Mouse (Mus musculus) MN1 (cell line): ENCODE measurements around the gene Med12l.
"Not testable (repeated sequence)": the region's sequence is repeated elsewhere in the genome, so short reads cannot be mapped to it uniquely, and the experiment has no call there.

Experiments used
- DNase-seq: peaks from one replicate; pipeline ENCODE4 v3.0.0-alpha.2; 2016; ENCODE audit warnings: low spot score

Gene Med12l

GRCm38 (mm10) chr3:59022971-59023370 lies 17.3 kb downstream of the Med12l start:
- no peak for DNase-seq

DNA sequence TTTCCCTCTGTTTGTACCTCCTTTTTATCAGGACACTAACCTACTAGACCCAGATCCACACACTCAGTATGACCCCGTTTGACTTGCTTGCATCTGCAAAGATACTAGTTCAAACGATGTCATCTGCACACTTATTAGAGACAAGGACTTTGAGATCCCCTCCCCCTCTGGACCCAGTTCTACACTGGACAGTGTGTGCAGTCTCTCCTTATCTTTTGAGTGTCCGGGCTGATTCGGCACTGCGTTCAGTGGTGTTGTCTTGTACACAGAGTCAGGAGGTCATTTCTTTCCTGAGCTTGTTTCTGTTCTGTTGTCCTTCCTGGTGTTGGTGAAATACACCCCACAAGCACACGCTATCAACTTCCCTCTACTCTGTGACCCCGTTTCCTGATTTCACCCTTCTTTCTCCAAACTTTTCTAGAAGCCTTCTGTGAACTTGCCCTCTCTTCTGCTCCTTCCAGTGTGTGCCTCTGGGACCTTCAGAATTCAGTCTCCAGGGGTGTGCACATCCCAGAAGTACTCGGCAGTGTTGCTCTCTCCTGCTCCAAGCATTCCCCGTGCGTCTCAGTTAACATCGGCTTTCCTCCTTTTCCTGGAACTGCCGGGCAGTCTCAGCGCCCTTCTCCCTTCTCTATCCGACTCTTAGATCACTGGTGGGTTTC lies 19.0 kb downstream of the Med12l start:
- DNase-seq, result no peak

DNA sequence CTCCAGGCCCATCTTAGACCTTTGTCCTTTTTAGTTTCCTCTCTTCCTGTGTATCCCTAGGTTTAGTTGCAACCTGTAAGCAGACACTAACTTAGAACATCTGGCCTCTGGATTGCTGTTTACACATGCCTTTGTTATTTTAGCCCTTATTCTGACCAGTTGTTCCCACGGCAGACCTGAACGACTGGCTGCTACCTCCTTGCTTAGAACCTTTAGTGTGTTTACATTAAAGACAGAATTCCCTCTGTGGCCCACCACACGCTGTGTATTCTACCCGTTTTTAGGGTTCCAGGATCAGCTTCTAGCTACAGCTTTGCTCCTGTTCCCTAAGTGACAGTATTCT lies 19.5 kb downstream of the Med12l start:
- DNase-seq, result no peak

GRCm38 (mm10) chr3:59028696-59029095 lies 23.1 kb downstream of the Med12l start:
- DNase-seq, result no peak

DNA sequence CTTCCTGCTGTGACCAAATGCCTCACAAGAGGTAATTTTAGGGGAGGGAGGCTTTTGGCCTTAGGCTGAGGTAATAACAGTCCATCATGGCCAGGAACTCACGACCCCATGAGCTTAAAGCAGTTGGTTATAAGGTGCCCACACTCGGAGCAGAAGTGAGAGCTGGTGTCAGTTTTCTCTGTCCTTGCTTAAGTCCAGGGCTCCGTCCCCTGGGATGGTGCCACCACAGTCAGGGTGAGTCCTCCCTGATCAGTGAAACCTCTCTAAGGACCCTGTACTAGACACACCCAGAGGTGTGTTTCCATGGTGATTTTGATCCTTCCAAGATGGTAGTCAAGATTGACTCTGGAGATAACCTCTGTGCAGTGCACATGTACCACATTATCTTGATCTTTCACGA lies 25.4 kb downstream of the Med12l start:
- no peak for DNase-seq

GRCm38 (mm10) chr3:59041487-59041886 lies 35.9 kb downstream of the Med12l start:
- DNase-seq, result no peak

GRCm38 (mm10) chr3:59054834-59055535 lies 49.4 kb downstream of the Med12l start:
- no peak for DNase-seq

DNA sequence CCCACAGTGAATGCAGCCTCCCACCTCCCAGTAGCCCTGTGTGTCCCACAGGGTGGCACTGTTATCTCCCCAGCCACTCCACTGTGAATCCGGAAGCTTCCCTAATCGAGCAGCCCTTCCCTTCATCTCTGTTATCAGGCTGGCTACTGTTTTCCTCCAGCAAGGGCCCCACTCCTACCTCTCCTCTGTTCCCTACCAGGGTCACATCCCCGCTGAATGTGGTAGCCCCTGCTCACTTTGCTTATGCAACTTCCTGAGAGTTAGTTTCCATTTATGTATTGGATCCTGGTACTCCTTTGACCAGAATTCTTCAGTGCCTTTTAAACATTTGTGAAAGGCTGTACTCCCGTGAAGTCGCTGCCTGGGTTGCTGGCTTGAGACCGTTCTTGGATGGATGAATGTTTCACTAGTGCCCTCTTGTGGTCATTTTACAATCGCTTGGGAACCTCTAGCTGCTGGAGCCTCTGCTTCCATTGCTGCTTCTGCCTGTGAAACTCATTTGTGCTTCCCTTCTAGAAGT lies 53.5 kb downstream of the Med12l start:
- peak; percentile 69 for DNase-seq

DNA sequence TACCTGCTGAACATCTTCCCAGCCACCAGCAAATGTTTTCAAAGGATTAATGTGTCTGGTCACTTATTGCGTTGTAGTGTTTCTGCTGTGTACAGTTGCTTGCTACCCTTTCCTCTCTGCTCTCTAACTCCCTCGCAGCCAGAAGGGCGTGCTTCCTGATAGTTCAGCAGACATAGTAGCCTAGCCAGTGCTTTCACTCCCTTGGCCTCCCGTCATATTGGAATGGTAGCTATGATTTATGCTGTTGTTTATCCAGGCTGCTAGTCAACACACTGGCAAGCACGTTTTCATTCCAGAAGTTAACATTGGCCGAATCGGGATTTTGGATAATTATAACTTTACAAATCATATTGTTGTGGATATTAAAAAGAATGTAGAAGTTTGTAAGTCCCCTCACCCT lies 54.5 kb downstream of the Med12l start:
- DNase-seq, result no peak

GRCm38 (mm10) chr3:59062141-59062540 lies 56.5 kb downstream of the Med12l start:
- no peak for DNase-seq

DNA sequence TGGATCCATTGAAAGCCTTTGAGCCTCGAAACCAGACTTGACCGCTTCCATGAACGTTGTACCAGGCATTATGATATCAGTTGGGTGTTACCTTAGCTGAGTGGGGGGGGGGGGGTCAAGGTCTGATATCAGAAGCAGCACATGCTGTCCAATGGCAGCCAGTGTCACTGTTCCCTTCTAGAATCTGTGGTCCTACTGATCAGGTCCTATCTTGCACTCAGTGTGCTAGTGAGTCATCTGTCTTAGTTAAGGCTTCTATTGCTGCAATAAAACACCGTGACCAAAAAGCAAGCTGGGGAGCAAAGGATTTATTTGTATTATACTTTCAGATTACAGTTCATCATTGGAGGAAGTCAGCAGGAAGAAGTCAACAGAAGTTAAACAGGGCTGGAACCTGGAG lies 57.8 kb downstream of the Med12l start:
- DNase-seq, result no peak

- DNase-seq, result no peak
Measured at GRCm38 (mm10) chr3:59065937-59066336, 60.3 kb downstream of the Med12l start.

DNA sequence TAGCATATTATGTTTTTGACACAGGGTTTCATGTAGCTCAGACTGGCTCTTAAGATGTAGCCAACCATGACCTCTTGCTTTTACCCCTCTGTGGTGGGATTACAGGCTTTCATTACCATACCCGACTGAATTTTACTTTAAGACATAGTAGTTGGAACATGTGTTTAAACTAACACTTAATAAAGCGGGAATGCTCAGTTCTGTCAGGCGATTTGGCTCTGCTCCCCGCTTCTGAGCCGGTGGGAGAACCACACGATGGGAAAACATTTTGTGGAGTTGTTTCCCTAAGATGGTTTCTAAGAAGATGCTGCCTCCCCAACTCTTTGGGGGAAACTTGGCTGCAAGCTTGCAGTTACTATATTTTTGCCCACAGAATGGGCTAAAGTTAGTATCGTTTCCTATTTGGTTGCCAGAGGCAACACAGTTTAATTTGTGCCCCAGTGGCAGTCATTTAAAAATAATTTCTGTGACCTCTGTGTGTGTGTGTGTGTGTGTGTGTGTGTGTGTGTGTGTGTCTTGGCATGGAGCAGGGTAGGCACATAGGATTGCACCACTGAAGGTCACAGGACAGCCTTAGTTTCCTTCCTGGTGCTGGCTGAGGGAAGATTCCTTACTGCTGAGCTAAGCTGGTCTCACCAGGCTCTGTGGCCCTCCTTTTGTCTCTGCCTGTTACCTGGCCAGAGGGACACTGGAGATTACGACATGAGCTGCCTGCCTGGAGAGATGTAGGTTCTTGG lies 61.1 kb downstream of the Med12l start:
- DNase-seq, result no peak

DNA sequence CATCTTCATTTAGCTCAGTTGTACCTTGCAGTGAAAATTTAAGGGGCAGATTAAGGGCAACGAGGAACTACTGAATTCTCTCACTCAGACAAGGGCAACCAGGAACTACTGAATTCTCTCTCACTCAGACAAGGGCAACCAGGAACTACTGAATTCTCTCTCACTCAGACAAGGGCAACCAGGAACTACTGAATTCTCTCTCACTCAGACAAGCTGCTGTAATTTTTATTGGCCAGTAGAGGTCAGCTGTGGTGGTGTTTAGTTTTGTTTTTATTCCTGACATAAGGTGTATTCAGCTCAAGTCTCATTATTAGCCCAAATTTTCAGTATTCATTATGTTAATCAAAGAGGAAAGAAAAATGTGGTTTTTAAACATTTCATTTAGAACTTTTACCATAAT lies 63.4 kb downstream of the Med12l start:
- not testable (repeated sequence) for DNase-seq

GRCm38 (mm10) chr3:59077278-59077677 lies 71.7 kb downstream of the Med12l start:
- DNase-seq, result no peak

DNA sequence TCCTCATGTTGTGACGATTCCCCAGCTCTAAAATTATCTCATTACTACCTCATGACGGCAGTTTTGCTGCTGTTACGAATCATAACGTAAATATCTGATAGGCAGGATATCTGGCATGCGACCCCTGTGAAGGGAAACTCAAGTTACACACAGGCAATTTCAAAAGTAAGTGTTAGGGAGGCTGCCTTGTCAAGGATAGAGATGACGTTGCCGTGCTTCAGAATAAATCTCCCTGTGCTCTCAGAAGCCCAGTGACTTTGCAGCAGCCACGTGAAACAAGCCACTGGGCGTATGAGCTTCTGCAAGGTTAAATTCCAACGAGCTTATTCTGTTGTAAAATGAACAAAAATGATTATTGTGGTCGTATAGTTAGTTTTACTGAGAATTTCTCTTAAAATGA lies 73.0 kb downstream of the Med12l start:
- no peak for DNase-seq

- DNase-seq, result peak; percentile 28
Measured at GRCm38 (mm10) chr3:59079327-59079726, 73.7 kb downstream of the Med12l start.

- no peak for DNase-seq
Measured at GRCm38 (mm10) chr3:59080293-59080916, 74.8 kb downstream of the Med12l start.

GRCm38 (mm10) chr3:59080919-59081318 lies 75.3 kb downstream of the Med12l start:
- DNase-seq, result no peak

DNA sequence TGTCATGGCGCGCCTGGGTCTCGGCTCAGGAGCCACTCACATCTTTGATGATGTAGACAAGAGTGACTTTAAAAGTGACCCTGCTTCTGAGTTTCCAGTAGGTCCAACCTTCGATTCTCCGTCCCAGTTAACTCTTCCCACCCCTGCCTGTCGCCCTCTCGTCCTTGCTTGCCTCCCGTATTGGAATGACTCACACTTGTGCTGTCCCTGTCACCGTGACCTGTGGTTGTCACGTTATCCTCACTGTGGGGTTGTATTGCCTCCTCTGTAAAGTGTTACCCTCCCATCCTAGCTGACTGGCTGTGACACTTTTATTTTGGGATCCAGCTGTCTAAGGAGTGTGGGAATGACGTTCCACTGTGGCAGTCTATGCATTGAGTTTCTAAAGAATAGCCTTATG lies 87.1 kb downstream of the Med12l start:
- no peak for DNase-seq

DNA sequence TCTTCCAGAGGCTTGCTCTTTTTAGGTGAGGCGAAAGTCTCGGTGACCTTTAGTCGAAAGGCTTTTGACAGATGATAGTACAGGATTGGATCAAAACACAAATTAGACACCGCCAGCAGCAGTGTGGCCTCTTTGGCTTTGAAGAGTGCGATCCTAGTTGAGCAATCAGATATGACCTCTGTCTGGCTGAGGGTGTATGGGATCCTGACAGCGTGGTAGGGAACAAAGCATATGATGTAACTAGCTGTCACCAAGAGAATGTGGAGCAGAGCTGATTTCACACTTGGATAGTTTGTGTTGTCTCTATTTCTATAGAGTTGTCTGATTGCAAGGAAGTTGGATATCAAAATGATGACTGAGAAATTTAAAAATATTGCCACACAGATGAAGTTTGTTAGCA lies 91.8 kb downstream of the Med12l start:
- DNase-seq, result no peak

DNA sequence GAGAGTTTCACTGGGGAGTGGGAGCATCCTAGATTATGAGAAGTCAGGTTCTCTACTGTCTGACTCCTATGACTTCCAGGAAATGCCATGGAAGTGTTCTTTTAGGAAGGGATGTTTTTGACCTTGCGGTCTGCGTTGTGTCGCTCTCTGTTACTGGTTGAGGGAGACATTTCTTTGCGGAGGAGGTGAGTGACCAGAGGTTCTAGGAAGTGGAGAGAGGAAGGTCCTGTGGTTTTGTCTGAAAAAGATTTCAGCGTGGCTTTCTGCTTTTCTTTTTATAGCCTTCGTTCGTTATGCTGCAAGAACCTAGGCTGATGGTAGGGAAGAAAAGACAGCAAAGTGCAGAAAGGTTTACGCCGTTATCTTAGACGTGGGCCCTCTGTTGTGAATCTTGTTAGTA lies 92.9 kb downstream of the Med12l start:
- DNase-seq, result no peak
